Mouse (Mus musculus) erythroblast, embryonic 14.5 days (primary cell): ENCODE data around the gene Mkrn2os. TPM values are rescaled to one million over a fixed set of nuclear protein-coding genes. Genes with fewer than 3 reads are reported as not detected.

ENCODE experiments used
- H3K27me3 ChIP-seq: 2 replicates; pipeline ENCODE4 v1.6.1; 2012; ENCODE audit warnings: inconsistent platforms; ENCODE audit not compliant: control insufficient read depth
- H3K36me3 ChIP-seq: 2 replicates; pipeline ENCODE4 v1.6.1; 2012; ENCODE audit warnings: mild to moderate bottlenecking, inconsistent platforms; ENCODE audit not compliant: control insufficient read depth
- H3K4me1 ChIP-seq: 2 replicates; pipeline ENCODE4 v1.6.1; 2012; ENCODE audit warnings: inconsistent platforms; ENCODE audit not compliant: control insufficient read depth
- H3K4me3 ChIP-seq: replicated peaks from 2 replicates; pipeline ENCODE3; 2012; ENCODE audit warnings: moderate library complexity, mild to moderate bottlenecking, inconsistent platforms
- H3K9me3 ChIP-seq: 2 replicates; pipeline ENCODE4 v1.6.1; 2012; ENCODE audit warnings: low read length, inconsistent platforms, mixed read lengths; ENCODE audit not compliant: control insufficient read depth
- GATA1 ChIP-seq: IDR thresholded peaks from 2 replicates; pipeline ENCODE4 v1.6.1; 2012; ENCODE audit warnings: low read length, inconsistent platforms, mixed read lengths
- TAL1 ChIP-seq: IDR thresholded peaks from 3 replicates; pipeline ENCODE4 v1.6.1; 2012; ENCODE audit warnings: low read length, inconsistent platforms, mixed read lengths
- polyA plus RNA-seq: library from polyadenylated mRNA; stranded (reverse); fragments of >175 nt; gene quantifications from 2 replicates; pipeline ENCODE4 v1.2.3, GENCODE M21; 2012

Gene Mkrn2os
- polyA plus RNA-seq, 1 experiment, result not detected

GRCm38 (mm10) chr6:115536169-115536568 is 56.2 kb downstream of the Mkrn2os start:
- no peak for TF ChIP-seq GATA1
- TF ChIP-seq TAL1, result no peak
- peaks cover 4% of the 10 kb centered on the region for H3K4me1 ChIP-seq
- H3K36me3 ChIP-seq, result no peaks in the 10 kb centered on the region
- H3K4me3 ChIP-seq, result no peak overlapping the region
- H3K27me3 ChIP-seq, result 0 out of 2 replicates have a peak, but pooled peaks cover 4% of the 10 kb centered on the region
- no peaks in the 10 kb centered on the region for H3K9me3 ChIP-seq

DNA sequence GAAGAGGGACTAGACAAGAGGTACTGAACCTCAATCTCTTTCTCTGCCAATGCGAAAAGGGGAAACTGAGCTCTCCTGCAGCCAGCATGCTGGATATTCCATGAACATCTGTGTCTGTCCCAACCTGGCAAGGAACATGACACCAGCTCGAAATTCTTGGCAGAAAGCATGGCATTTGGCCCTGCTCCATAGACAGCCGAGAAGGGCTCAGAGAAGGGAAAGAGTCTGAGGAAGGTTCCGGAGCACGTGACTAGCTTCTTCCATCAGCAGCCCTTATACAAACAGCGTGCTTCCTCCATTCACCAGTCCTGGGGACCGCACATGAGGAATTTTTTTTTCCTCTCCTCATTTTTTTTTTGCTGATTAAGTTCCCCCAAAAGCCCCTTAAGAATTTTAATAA is 57.8 kb downstream of the Mkrn2os start:
- TF ChIP-seq GATA1, result no peak
- Histone ChIP-seq H3K36me3 (no peaks in the 10 kb centered on the region), H3K4me1 (peaks cover 4% of the 10 kb centered on the region), H3K4me3 (no peak overlapping the region), H3K9me3 (no peaks in the 10 kb centered on the region), H3K27me3 (no peaks in the 10 kb centered on the region)

Other genes starting within 250 kb of the Mkrn2os start
- not detected in 2 replicates for gene Pparg, start 231.6 kb downstream of the Mkrn2os start, polyA plus RNA-seq
- gene Tsen2, start 47.9 kb downstream of the Mkrn2os start, polyA plus RNA-seq, result 0.16 and 1.1 TPM in 2 replicates
- gene Mkrn2, start 9.3 kb upstream of the Mkrn2os start, polyA plus RNA-seq, result 0.45 and 1.1 TPM in 2 replicates
- gene Raf1, start 84.1 kb upstream of the Mkrn2os start, polyA plus RNA-seq, result 1.6 and 2.6 TPM in 2 replicates
- 3.7 and 5.2 TPM in 2 replicates for gene Tmem40, start 169.8 kb upstream of the Mkrn2os start, polyA plus RNA-seq
- 0.03 TPM in 2 replicates for gene Cand2, start 182.0 kb upstream of the Mkrn2os start, polyA plus RNA-seq
- gene Rpl32, start 216.2 kb upstream of the Mkrn2os start, polyA plus RNA-seq, result 89.1 and 98.3 TPM in 2 replicates
- not detected in 2 replicates for gene Efcab12, start 245.8 kb upstream of the Mkrn2os start, polyA plus RNA-seq